Mouse (Mus musculus) intestine, embryonic 15.5 days (tissue): ENCODE data around the gene Zfp712. TPM values are rescaled to one million over a fixed set of nuclear protein-coding genes. Genes with fewer than 3 reads are reported as not detected.

Experiments
- ATAC-seq: fragments of 200-750 bp; cut with Nextera tagmentation; 2 replicates; pipeline ENCODE4 v1.8.0; 2017; ENCODE audit warnings: moderate TSS enrichment, moderate library complexity
- H3K27ac ChIP-seq: fragments of 300-500 bp; sonication (generic); 2 replicates; pipeline ENCODE4 v1.5.1; 2015; ENCODE audit warnings: mild to moderate bottlenecking, inconsistent platforms
- H3K27me3 ChIP-seq: fragments of 300-500 bp; sonication (generic); replicated peaks from 2 replicates; pipeline ENCODE4 v1.6.1; 2015; ENCODE audit warnings: inconsistent platforms
- H3K36me3 ChIP-seq: fragments of 300-500 bp; sonication (generic); 2 replicates; pipeline ENCODE4 v1.6.1; 2015; ENCODE audit warnings: inconsistent platforms
- H3K4me1 ChIP-seq: fragments of 300-500 bp; sonication (generic); replicated peaks from 2 replicates; pipeline ENCODE4 v1.6.1; 2015; ENCODE audit warnings: inconsistent platforms
- H3K4me2 ChIP-seq: fragments of 300-500 bp; sonication (generic); replicated peaks from 2 replicates; pipeline ENCODE4 v1.6.1; 2015; ENCODE audit warnings: mild to moderate bottlenecking, inconsistent platforms
- H3K4me3 ChIP-seq: fragments of 300-500 bp; sonication (generic); replicated peaks from 2 replicates; pipeline ENCODE4 v1.5.1; 2015; ENCODE audit warnings: inconsistent platforms
- H3K9ac ChIP-seq: fragments of 300-500 bp; sonication (generic); 2 replicates; pipeline ENCODE4 v1.6.1; 2015; ENCODE audit warnings: inconsistent platforms
- H3K9me3 ChIP-seq: fragments of 300-500 bp; sonication (generic); 2 replicates; pipeline ENCODE4 v1.6.1; 2016; ENCODE audit warnings: inconsistent platforms
- WGBS: fragments of 180-500 bp; shearing (Covaris S2); methylation state at CpG from one replicate; pipeline ENCODE4 v1.1.7; 2015; 5-methylcytosine and 5-hydroxymethylcytosine counted together
- polyA plus RNA-seq: library from polyadenylated mRNA; unstranded; fragments of >200 nt; fragmentation: Nextera tagmentation; extraction: Ambion mirVana; gene quantifications from 2 replicates; pipeline ENCODE4 v1.2.1, GENCODE M21; 2015

Gene Zfp712
- 2.4 and 3.1 TPM in 2 replicates for polyA plus RNA-seq

DNA sequence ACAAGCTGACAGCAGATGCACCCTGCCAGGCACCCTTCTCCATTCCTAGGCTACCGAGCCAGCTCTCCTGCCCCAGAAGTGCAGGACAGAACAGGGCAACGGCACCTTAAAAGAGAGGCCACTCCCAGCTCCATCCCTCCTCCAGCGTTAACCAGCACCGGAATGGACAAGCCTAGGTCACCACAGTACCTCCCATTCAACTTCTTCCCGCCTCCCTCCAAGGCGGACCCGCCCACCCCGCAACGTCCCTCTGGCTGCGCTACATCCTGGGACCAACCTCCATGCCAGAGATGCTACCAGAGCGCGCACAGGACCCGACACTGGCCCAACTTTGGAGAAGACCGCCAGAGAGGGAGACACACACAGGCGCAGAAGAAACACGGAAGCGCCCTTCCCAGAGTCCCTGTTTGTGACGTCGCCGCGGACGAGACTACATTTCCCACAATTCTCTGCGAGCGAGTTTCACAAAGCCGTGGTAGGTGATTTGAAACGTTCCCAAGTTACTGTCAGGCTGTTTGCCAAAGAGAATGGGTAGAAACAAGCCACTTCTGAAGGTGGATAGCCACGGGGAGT, at the start of gene Zfp712:
Zfp712 (minus strand) TSS at position 385 of the 573 bp plus-strand sequence.
- H3K9ac ChIP-seq, result peak within 1 kb of the TSS; percentile 60
- WGBS, result under 1% methylated on average over 27 of the region's 27 CpGs
- peak within 1 kb of the TSS; percentile 60 for H3K4me3 ChIP-seq
- H3K9me3 ChIP-seq, result no peaks in the 10 kb centered on the region
- 0 out of 2 replicates have a peak, but pooled peaks cover 5% of the 10 kb centered on the region for H3K4me1 ChIP-seq
- peak within 1 kb of the TSS; percentile 91 for H3K27ac ChIP-seq
- no peaks in the 10 kb centered on the region for H3K27me3 ChIP-seq
- ATAC-seq, result peak; percentile 99
- peak within 1 kb of the TSS; percentile 67 for H3K4me2 ChIP-seq
- no peaks in the 10 kb centered on the region for H3K36me3 ChIP-seq

DNA sequence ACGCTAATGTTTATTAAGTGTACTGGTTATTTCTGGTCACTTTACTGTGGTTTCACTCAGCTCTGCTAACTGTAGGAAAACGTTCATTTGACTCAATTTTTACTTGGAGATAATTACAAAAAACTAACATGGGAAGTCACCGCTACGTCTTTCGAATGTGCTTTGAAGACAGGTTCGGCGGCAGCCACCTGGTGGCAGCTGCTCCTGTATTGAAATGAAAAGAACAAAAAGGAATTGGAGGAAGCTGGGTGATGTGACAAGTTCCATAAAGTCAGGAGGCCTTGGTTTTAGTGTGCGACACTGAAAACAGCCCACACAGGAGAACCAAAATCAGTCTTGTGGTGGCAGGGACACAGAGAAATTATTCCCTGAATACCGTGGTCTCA, 47.8 kb upstream of the Zfp712 start:
- H3K9ac ChIP-seq, result no peak overlapping the region
- H3K27ac ChIP-seq, result no peak overlapping the region
- peaks cover 5% of the 10 kb centered on the region for H3K4me1 ChIP-seq
- no peaks in the 10 kb centered on the region for H3K27me3 ChIP-seq
- ATAC-seq, result peak; percentile 75
- WGBS, result 4% methylated on average over 9 of the region's 9 CpGs
- H3K36me3 ChIP-seq, result peaks cover 3% of the 10 kb centered on the region; the same call in 1 of the 2 replicates
- peak overlapping the region; percentile 51 for H3K4me3 ChIP-seq
- H3K9me3 ChIP-seq, result no peaks in the 10 kb centered on the region
- peak overlapping the region; percentile 24 for H3K4me2 ChIP-seq

DNA sequence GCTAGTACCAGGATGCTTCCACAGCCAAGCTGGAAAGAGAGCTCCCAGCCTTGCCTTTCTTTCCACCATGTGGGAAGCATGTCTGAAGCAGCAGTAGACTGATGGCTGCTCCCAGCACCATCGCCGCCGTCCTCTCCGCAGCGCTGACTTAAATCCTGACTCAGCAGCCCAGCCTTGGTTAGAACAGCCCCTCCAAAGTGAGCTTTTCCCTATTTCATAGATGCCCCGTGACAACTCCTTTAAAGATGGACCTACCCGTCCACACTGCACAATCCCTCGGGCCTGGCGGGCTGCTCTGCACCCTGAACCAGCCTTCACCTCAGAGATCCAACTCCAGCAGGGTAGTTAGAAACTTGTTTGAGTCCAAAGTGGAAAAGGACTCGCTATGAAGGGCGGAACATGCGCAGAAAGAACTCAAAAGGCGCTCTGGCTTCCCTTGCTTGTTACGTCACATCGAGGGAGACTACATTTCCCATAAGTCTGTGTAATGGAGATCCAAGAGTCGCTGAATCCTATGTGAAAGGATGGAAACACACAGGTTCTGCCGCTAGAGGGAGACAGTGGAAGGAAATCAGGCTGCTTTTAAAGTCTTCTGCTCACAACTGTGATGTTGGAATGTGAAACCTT, 47.3 kb upstream of the Zfp712 start, which contains the start of gene Gm28557:
Gm28557 (minus strand) TSS at position 411 of the 627 bp plus-strand sequence.
- H3K27me3 ChIP-seq, result no peaks in the 10 kb centered on the region
- peak within 1 kb of the TSS; percentile 75 for H3K4me2 ChIP-seq
- H3K4me1 ChIP-seq, result peaks cover 5% of the 10 kb centered on the region
- H3K4me3 ChIP-seq, result peak within 1 kb of the TSS; percentile 51
- H3K9ac ChIP-seq, result peak within 1 kb of the TSS; percentile 67
- peak; percentile 99 for ATAC-seq
- H3K36me3 ChIP-seq, result peaks cover 3% of the 10 kb centered on the region; the same call in 1 of the 2 replicates
- H3K27ac ChIP-seq, result peak within 1 kb of the TSS; percentile 89
- no peaks in the 10 kb centered on the region for H3K9me3 ChIP-seq
- under 1% methylated on average over 17 of the region's 17 CpGs for WGBS

DNA sequence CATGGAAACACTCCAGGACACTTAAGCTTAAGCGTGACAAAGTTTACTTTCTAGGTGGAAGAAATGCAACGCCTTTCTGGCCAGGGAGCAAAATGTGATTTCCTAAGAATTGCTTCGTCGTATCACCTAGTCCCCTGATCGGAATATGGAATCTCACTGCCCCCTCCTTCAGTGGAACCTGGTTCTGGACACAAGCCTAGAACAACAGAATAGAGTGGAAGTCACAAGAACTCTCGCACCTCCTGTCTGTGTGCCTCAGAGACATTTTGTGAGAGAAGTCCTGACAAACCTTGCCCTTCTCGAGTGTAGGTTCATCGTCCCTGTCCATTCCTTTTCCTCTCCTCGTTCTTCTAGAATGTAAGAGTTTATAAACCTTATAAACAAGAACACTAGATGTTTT, 46.7 kb upstream of the Zfp712 start:
- 46% methylated on average over 9 of the region's 9 CpGs for WGBS
- Histone ChIP-seq H3K27ac (peak overlapping the region; percentile 89; the same call in 1 of the 2 replicates), H3K9ac (peak overlapping the region; percentile 67), H3K4me2 (peak overlapping the region; percentile 75), H3K4me3 (peak overlapping the region; percentile 51), H3K4me1 (peaks cover 5% of the 10 kb centered on the region), H3K9me3 (no peaks in the 10 kb centered on the region), H3K36me3 (peaks cover 3% of the 10 kb centered on the region; the same call in 1 of the 2 replicates), H3K27me3 (no peaks in the 10 kb centered on the region)
- ATAC-seq, result peak; percentile 17

DNA sequence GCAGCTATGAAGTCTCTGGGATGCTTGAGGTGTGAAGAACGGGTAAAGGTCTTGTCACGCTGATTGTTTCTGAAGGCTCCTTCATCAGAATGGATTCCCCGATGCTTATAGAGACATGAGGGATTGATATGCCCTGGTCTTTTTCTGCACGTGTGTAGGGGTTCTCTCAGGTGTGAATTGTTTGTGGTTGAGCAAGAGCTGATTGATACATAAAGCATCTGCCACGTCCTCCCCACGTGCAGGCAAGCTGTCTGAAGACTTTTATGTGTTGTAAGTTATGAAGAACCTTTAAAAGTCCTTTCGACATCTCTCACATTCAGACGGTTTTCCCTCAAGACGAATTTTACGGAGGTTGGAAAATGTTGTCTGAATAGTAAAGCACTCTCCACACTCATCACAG, 36.9 kb upstream of the Zfp712 start, which contains the start of gene Zfp708:
Zfp708 (minus strand) TSS at position 101 of the 400 bp plus-strand sequence.
- H3K4me3 ChIP-seq, result no peak within 1 kb of the TSS

DNA sequence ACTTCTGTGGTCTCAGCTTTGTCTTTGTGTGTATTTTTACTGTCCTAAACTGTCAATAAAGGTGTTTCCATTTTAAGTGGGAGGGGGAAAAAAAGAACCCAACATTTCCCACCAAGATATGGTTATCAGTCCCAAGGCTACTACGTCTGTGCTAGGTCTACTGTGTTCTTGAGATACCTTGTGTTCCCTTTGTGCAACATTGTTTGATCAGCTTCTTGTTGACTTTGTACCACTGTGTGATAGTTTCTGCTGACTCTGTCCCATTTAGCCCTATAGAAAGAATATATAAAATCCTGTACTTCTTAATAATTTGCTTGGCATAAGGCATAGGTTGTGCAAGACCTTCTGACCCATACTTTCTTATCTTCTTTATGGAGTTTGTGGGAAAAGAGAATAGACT, 29.2 kb upstream of the Zfp712 start:
- Histone ChIP-seq H3K27me3 (no peaks in the 10 kb centered on the region), H3K9me3 (no peaks in the 10 kb centered on the region), H3K4me1 (0 out of 2 replicates have a peak, but pooled peaks cover 3% of the 10 kb centered on the region), H3K4me2 (no peak overlapping the region), H3K9ac (no peak overlapping the region), H3K27ac (no peak overlapping the region), H3K4me3 (no peak overlapping the region), H3K36me3 (no peaks in the 10 kb centered on the region)
- no peak for ATAC-seq
- 77% methylated on average over 1 of the region's 1 CpGs for WGBS

More for the DNA sequence above, 36.9 kb upstream of the Zfp712 start, which contains the start of gene Zfp708:
- no peak within 1 kb of the TSS for H3K9ac ChIP-seq
- WGBS, result 88% methylated on average over 10 of the region's 10 CpGs
- H3K4me2 ChIP-seq, result no peak within 1 kb of the TSS
- no peaks in the 10 kb centered on the region for H3K9me3 ChIP-seq
- no peak for ATAC-seq
- no peaks in the 10 kb centered on the region for H3K36me3 ChIP-seq
- H3K27ac ChIP-seq, result no peak within 1 kb of the TSS
- H3K4me1 ChIP-seq, result 0 out of 2 replicates have a peak, but pooled peaks cover 3% of the 10 kb centered on the region
- no peaks in the 10 kb centered on the region for H3K27me3 ChIP-seq

DNA sequence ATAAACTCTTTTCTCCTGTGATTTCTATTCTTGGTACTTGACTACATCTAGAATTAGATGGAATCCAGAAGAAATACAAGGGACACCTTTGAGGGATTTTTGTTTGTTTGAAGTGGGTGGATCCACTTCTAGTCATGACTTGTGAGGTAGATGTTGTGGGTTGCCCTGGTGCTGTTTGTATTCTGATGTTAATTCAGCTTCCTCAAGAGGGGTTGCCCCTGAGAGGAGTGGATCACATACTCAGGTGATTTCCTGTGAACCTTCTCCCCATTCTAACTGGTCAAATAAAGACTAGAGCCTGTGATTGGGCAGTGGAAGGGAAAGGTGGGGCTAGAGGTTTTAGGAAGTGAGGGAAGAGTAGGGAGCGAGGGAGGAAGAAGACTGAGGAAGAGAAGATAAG, 21.0 kb upstream of the Zfp712 start:
- Histone ChIP-seq H3K27ac (peak overlapping the region; percentile 93; the same call in 1 of the 2 replicates), H3K4me1 (no peaks in the 10 kb centered on the region), H3K4me2 (peak overlapping the region; percentile 76), H3K27me3 (no peaks in the 10 kb centered on the region), H3K4me3 (peak overlapping the region; percentile 56; the same call in 1 of the 2 replicates), H3K9me3 (no peaks in the 10 kb centered on the region), H3K36me3 (no peaks in the 10 kb centered on the region), H3K9ac (no peak overlapping the region)
- WGBS, result 81% methylated on average over 1 of the region's 1 CpGs
- ATAC-seq, result no peak

DNA sequence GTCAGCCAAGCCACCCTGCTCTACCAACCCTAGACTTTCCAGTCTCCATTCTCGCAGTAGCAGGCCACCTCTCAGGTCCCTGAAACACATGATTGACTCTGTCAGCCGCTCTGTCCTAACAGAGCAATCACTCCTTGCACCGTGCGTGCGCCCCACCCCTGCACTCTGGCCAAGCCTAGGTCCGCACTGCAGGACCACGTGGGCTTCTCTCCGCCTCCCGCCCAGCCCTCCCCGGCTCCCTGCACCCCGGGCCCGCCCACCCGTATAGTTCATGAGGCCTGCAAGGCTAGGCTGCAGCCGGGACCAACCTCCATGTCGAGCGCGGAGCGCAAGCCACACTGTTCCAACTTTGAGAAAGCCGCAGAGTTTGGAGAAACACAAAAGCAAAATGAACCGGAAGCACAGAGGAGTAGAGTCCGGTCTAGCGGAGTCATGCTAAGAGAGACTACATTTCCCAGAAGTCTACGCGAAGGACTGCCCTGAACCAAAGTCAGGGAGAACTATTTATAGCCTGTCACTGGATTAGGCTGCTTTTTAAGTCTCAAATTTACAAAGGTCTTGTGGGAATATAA, 20.3 kb upstream of the Zfp712 start:
- H3K36me3 ChIP-seq, result no peaks in the 10 kb centered on the region; the same call in 1 of the 2 replicates
- H3K27ac ChIP-seq, result peak overlapping the region; percentile 93
- H3K4me1 ChIP-seq, result no peaks in the 10 kb centered on the region
- peak overlapping the region; percentile 56 for H3K4me3 ChIP-seq
- under 1% methylated on average over 24 of the region's 24 CpGs for WGBS
- no peaks in the 10 kb centered on the region for H3K27me3 ChIP-seq
- peak; percentile 100 for ATAC-seq
- H3K9me3 ChIP-seq, result no peaks in the 10 kb centered on the region
- H3K9ac ChIP-seq, result peak overlapping the region; percentile 67
- peak overlapping the region; percentile 76 for H3K4me2 ChIP-seq

DNA sequence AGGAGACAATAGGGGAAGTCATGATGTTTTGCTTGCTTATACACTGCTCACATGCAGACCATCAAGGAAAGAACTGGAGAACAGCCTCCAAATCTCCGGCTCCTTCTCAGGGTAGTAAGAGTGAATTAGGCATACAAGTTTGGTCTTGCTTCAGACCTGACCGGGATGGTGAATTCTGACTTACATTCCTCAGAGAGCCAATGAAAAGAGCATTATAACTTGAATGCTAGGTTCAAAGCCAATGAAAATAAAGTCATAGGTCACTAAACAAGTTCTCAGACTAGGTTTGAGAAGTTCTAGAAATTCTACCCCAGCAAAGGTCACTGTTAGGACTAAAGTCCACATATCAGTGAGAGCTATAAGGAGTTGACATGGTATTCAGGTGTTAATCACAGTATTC, 16.3 kb upstream of the Zfp712 start:
- Histone ChIP-seq H3K4me3 (no peak overlapping the region), H3K27me3 (no peaks in the 10 kb centered on the region), H3K4me2 (no peak overlapping the region), H3K9me3 (no peaks in the 10 kb centered on the region; the same call in 1 of the 2 replicates), H3K9ac (no peak overlapping the region), H3K4me1 (no peaks in the 10 kb centered on the region), H3K27ac (no peak overlapping the region), H3K36me3 (peaks cover 7% of the 10 kb centered on the region)
- WGBS, result 97% methylated on average over 2 of the region's 2 CpGs
- ATAC-seq, result no peak

DNA sequence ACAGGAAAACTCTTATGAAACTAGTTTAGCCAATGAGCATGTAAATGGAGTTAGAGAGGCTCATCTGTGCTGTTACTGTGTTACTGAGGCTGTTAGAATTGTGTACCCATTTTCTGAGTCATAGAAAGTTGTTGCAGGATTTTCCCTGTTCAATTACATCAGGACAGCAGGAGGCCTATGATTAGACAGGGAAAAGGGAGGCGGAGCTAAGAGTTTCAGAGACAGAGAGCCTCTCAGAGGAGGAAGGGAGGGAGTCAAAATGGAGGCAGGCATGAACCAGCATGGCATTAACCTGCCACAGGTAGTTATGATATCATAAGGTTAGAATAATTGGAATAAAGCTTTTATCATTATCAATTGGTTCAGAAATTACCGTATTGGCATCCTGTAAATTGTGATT, 11.8 kb upstream of the Zfp712 start:
- no peaks in the 10 kb centered on the region for H3K4me1 ChIP-seq
- no peak overlapping the region for H3K4me3 ChIP-seq
- no peak overlapping the region for H3K27ac ChIP-seq
- peaks cover 3% of the 10 kb centered on the region; the same call in 1 of the 2 replicates for H3K9me3 ChIP-seq
- 94% methylated on average over 2 of the region's 2 CpGs for WGBS
- no peak overlapping the region for H3K4me2 ChIP-seq
- ATAC-seq, result no peak
- peaks cover 22% of the 10 kb centered on the region for H3K36me3 ChIP-seq
- H3K27me3 ChIP-seq, result no peaks in the 10 kb centered on the region
- H3K9ac ChIP-seq, result no peak overlapping the region

DNA sequence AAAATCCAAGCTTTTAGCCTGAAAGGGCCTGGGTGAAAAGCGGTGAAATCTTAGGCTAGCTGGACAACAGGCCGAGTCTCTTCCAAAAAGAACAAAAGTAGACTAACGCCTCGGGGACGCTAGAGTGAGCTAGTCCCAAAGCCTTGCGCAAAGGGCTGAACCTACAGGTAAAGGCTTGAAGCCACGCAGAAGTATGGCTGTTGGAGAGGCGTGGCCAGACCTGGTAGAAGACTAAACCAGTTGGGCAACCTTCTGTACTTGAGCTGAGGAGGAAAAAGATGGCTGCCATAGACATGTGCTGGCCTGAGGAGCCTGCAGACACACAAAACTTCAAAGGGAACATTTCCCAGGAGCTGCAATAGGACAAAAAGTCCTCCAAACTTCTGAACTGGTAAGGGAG, 4.4 kb upstream of the Zfp712 start:
- no peak overlapping the region for H3K9ac ChIP-seq
- no peak overlapping the region for H3K4me2 ChIP-seq
- no peaks in the 10 kb centered on the region for H3K27me3 ChIP-seq
- H3K27ac ChIP-seq, result no peak overlapping the region
- no peak for ATAC-seq
- H3K4me1 ChIP-seq, result 0 out of 2 replicates have a peak, but pooled peaks cover under 1% of the 10 kb centered on the region
- H3K4me3 ChIP-seq, result no peak overlapping the region
- H3K36me3 ChIP-seq, result peaks cover 9% of the 10 kb centered on the region
- H3K9me3 ChIP-seq, result no peaks in the 10 kb centered on the region
- 87% methylated on average over 8 of the region's 8 CpGs for WGBS

DNA sequence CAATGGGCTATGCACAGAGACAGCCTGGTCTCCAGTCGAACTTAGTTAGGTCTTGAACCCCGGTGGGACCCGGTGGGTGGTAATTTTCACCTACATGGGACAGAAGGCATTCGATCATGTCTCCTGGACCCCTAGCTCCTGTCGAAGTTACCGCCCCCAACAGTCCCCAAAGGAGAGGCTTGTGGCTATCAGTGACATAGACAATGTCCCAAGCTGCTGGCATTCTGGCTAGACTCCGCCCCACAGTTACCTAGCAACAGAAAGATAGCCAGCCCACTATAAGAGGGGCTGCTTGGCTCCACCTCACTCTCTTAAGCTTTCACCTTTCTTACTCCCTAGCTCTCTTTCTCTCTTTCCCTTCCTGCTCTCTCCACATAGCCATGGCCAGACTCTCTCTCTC, 1.5 kb upstream of the Zfp712 start:
- H3K9ac ChIP-seq, result no peak overlapping the region
- H3K4me1 ChIP-seq, result 0 out of 2 replicates have a peak, but pooled peaks cover 5% of the 10 kb centered on the region
- H3K27ac ChIP-seq, result no peak overlapping the region
- ATAC-seq, result no peak
- no peak overlapping the region for H3K4me3 ChIP-seq
- WGBS, result 58% methylated on average over 7 of the region's 7 CpGs
- no peak overlapping the region for H3K4me2 ChIP-seq
- no peaks in the 10 kb centered on the region for H3K9me3 ChIP-seq
- H3K36me3 ChIP-seq, result 0 out of 2 replicates have a peak, but pooled peaks cover 3% of the 10 kb centered on the region
- no peaks in the 10 kb centered on the region for H3K27me3 ChIP-seq
